Mouse (Mus musculus) midbrain, embryonic 10.5 days (tissue): ENCODE data around the gene Ntan1. TPM values are rescaled to one million over a fixed set of nuclear protein-coding genes. Genes with fewer than 3 reads are reported as not detected.

Experiments
- DNase-seq: peaks from one replicate; pipeline ENCODE4 v3.0.0-alpha.2; 2017; ENCODE audit warnings: low spot score
- H3K27ac ChIP-seq: fragments of 300-500 bp; sonication (generic); replicated peaks from 2 replicates; pipeline ENCODE4 v1.5.1; 2016; ENCODE audit warnings: mild to moderate bottlenecking
- H3K27me3 ChIP-seq: fragments of 300-500 bp; sonication (generic); 2 replicates; pipeline ENCODE4 v1.6.1; 2016; ENCODE audit warnings: low read depth, mild to moderate bottlenecking; ENCODE audit not compliant: poor library complexity, severe bottlenecking
- H3K36me3 ChIP-seq: fragments of 300-500 bp; sonication (generic); 2 replicates; pipeline ENCODE4 v1.6.1; 2016; ENCODE audit warnings: mild to moderate bottlenecking, moderate library complexity
- H3K4me1 ChIP-seq: fragments of 300-500 bp; sonication (generic); 2 replicates; pipeline ENCODE4 v1.6.1; 2016
- H3K4me3 ChIP-seq: fragments of 300-500 bp; sonication (generic); 2 replicates; pipeline ENCODE4 v1.5.1; 2016; ENCODE audit warnings: mild to moderate bottlenecking, moderate library complexity
- H3K9me3 ChIP-seq: fragments of 300-500 bp; sonication (generic); replicated peaks from 2 replicates; pipeline ENCODE4 v1.6.1; 2016; ENCODE audit warnings: mild to moderate bottlenecking
- WGBS: fragments of 180-500 bp; shearing (Covaris S2); methylation state at CpG from one replicate; pipeline ENCODE4 v1.1.7; 2016; 5-methylcytosine and 5-hydroxymethylcytosine counted together
- polyA plus RNA-seq: library from polyadenylated mRNA; unstranded; fragments of >200 nt; fragmentation: Nextera tagmentation; extraction: Ambion mirVana; gene quantifications from 2 replicates; pipeline ENCODE4 v1.2.1, GENCODE M21; 2016

Gene Ntan1
- polyA plus RNA-seq, 1 experiment from 2014 or later, result 129 TPM

DNA sequence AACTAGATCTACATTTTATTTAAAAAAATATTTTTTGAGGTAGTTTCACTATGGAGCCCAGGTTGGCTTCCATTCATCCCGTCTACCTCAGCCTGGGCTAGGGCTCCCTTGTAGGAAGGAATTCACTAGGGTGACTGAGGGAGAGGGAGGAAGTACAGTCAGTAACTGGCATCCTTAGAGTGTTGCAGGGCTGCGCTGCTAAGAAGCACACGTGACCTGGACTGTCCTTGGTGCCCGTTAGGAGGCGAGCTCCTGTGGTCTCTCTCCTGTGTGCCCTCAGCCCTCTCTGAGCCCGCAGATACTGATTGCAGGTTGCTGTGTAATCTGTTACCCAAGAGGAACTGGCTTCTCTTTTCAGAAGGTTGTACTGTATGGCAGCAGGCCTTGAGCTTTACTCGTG lies 10.2 kb upstream of the Ntan1 start:
- WGBS, result 95% methylated on average over 7 of the region's 7 CpGs
- DNase-seq, result no peak
- H3K4me3 ChIP-seq, result no peak overlapping the region
- peaks cover 97% of the 10 kb centered on the region for H3K36me3 ChIP-seq
- no peaks in the 10 kb centered on the region for H3K4me1 ChIP-seq
- no peaks in the 10 kb centered on the region for H3K27me3 ChIP-seq
- H3K27ac ChIP-seq, result no peak overlapping the region
- no peaks in the 10 kb centered on the region for H3K9me3 ChIP-seq

DNA sequence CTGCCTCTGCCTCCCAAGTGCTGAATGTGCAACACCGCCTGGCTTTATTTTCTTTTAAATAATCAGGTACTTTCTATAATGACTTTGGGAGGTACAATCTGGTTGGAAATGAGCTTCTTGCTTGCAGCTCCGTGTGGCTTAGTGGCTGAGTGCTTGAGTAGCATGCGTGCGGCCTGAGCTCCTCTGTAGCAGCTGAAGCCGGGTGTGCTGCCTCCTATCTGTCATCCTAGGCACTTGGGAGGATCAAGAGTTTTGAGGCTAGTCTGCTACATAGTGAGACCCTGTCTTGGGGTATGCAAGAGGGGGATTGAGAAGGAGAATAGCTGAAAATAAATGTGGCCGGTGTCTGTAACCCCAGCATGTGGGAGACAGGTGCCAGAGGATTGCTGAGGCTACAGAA lies 6.5 kb upstream of the Ntan1 start:
- Histone ChIP-seq H3K27me3 (no peaks in the 10 kb centered on the region), H3K9me3 (no peaks in the 10 kb centered on the region), H3K36me3 (peaks cover 88% of the 10 kb centered on the region), H3K4me1 (no peaks in the 10 kb centered on the region), H3K27ac (no peak overlapping the region), H3K4me3 (no peak overlapping the region)
- 89% methylated on average over 6 of the region's 6 CpGs for WGBS
- DNase-seq, result no peak

DNA sequence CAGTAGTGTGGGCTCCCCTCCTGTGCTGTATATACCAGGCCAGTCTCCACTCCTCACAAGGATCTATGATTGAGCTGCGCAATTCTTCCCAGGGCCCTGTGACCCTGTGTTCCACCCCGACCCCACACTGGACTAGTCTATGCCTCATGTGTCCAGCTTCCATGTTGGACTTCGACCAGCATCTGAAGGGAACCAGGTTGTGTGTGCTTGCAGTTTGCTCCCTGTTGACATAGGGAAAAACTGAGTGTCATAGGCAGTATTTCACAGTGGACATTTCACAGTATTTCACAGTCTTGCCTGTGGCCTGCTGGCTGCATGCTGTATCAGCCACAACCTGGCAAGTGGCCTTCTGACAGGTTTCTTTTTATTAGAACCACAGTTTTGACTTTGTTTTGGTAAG lies 5.4 kb upstream of the Ntan1 start:
- no peak overlapping the region for H3K27ac ChIP-seq
- no peak for DNase-seq
- peaks cover 6% of the 10 kb centered on the region for H3K4me1 ChIP-seq
- no peaks in the 10 kb centered on the region for H3K27me3 ChIP-seq
- no peaks in the 10 kb centered on the region for H3K9me3 ChIP-seq
- H3K36me3 ChIP-seq, result peaks cover 81% of the 10 kb centered on the region
- H3K4me3 ChIP-seq, result no peak overlapping the region
- WGBS, result 95% methylated on average over 3 of the region's 3 CpGs

DNA sequence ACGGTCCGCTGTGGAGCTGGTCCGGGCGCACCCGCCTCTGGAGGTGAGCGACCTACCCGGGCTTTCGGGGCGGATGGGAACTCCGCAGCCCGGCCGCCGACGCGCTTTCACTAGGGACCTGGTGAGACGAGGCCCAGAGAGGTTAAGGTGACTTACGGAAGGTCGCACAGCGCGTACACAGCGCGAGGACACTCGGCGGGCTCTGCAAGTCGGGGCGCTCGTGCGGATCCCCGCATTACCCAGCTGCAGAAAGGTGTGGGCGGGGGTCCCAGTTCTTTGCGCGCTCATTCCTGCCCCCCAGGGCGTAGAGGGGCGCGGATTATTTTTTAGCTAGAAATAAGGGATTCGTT lies 724 bp downstream of the Ntan1 start:
- Histone ChIP-seq H3K27ac (peak overlapping the region; percentile 93), H3K36me3 (peaks cover 26% of the 10 kb centered on the region), H3K9me3 (no peaks in the 10 kb centered on the region), H3K4me1 (peaks cover 21% of the 10 kb centered on the region), H3K27me3 (no peaks in the 10 kb centered on the region), H3K4me3 (peak overlapping the region; percentile 76)
- WGBS, result under 1% methylated on average over 36 of the region's 36 CpGs
- DNase-seq, result no peak

DNA sequence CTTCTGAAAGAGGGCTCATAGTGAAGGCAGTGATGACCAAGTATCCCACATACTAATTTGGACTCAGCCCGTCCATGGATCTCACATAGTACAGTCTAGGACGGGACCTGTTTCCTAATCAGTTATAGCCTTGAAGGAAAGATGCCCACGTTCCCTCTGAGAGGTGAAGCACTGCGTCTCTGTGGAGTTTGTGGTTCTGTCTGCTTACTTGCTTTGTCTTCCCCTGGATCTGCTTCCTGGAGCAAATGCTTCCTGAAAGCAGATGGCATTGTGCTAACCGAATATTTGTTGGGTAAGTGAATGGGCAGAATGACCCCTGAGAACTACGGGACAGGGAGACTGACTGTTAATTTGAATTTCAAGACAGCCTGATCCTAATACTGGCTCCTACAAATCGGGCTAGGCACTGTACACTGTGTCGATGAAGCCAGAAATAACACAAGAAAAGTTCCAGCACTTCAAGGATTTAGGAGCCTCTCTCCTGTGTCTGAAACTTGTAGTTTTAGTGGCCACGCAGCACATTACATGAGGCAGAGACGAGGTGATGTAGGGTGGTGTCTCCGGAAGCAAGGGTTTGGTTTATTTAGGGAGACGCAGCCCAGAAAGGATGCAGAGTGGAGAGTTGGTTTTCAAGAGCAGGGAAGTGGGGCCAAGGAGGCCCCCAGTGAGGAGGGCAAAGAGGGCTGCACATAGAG lies 1.3 kb downstream of the Ntan1 start:
- Histone ChIP-seq H3K36me3 (peaks cover 25% of the 10 kb centered on the region), H3K27me3 (no peaks in the 10 kb centered on the region), H3K27ac (peak overlapping the region; percentile 93), H3K4me1 (peaks cover 21% of the 10 kb centered on the region), H3K4me3 (peak overlapping the region; percentile 76), H3K9me3 (no peaks in the 10 kb centered on the region)
- no peak for DNase-seq
- 58% methylated on average over 12 of the region's 12 CpGs for WGBS

DNA sequence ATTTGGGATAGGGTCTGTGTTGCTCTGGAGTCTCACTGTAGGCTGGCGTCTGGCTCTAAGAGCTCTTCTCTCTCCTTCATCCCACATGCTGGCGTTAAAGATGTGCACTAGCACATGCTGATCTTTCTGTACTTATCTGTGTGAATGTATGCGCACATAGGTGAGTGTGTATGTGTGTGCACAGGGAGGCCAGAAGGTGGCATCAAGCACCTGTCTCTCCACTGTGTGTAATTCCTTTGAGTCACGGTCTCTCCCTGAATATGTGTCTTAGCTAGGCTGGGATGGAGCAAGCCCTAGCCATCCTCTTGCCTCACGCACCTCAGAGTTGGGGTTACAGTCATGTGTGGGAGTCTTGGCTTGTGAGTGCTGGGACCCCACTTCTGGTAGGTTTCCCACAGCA lies 2.1 kb downstream of the Ntan1 start:
- Histone ChIP-seq H3K4me1 (peaks cover 21% of the 10 kb centered on the region), H3K4me3 (0 out of 2 replicates have a peak overlapping the region, but pooled peaks have one; percentile 76), H3K27ac (no peak overlapping the region), H3K27me3 (no peaks in the 10 kb centered on the region), H3K36me3 (peaks cover 17% of the 10 kb centered on the region), H3K9me3 (no peaks in the 10 kb centered on the region)
- 95% methylated on average over 5 of the region's 5 CpGs for WGBS
- no peak for DNase-seq

DNA sequence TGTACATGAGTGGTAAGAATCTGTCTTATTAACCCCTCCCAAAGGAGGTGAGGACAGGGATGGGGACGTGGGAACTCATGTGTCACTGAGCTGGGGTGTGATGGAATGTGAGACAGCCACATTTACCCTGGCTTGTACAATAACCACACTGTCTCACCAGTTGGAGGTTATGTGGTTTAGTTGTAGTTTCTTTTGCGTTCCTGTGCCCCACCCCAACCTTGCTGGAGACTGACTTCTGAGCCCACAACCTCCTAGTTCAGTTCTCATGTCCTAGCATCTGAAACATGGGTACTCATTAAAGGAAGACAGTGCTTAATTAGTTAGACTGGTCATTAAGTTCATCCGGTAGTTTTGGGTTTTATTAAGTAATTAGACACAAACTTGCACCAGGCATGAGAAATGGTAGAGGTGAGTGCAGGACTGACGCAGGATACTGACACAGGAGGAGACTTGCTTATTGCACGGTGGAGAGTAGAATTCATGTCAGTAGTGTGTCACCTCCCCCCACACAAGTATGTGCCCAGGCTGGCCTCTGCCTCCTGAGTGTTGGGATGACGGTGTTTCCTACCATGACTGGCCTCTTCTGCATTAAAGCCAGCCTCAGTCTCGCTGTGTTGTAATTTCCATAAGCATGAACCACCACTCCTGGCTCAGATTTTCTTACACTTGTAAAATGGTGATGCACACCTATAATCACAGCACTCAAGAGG lies 7.3 kb downstream of the Ntan1 start:
- no peaks in the 10 kb centered on the region for H3K4me1 ChIP-seq
- H3K36me3 ChIP-seq, result peaks cover 56% of the 10 kb centered on the region
- H3K27ac ChIP-seq, result no peak overlapping the region
- H3K9me3 ChIP-seq, result no peaks in the 10 kb centered on the region
- WGBS, result 86% methylated on average over 7 of the region's 7 CpGs
- no peak for DNase-seq
- H3K27me3 ChIP-seq, result no peaks in the 10 kb centered on the region
- H3K4me3 ChIP-seq, result no peak overlapping the region

DNA sequence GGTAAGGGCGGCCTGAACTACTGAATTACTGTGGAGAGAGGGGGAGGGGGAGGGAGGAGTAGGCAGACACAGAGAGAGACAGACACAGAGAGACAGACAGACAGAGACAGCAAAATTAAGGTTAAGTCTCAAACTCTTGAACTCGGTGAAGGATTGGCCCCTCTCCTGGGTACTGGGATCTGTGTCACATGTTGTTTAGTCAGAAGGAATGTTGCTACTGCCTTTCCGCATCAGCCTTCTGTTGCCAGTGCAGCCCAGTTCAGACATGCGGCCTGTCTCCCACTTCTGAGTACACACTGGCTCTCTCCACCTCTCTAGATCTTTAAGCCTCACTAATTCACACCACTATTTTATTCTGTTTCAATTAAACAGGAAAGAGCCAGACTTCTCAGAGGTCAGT lies 7.9 kb downstream of the Ntan1 start:
- H3K27ac ChIP-seq, result no peak overlapping the region
- H3K9me3 ChIP-seq, result no peaks in the 10 kb centered on the region
- 89% methylated on average over 4 of the region's 4 CpGs for WGBS
- no peak overlapping the region for H3K4me3 ChIP-seq
- no peak for DNase-seq
- H3K27me3 ChIP-seq, result no peaks in the 10 kb centered on the region
- H3K36me3 ChIP-seq, result peaks cover 61% of the 10 kb centered on the region
- no peaks in the 10 kb centered on the region for H3K4me1 ChIP-seq

DNA sequence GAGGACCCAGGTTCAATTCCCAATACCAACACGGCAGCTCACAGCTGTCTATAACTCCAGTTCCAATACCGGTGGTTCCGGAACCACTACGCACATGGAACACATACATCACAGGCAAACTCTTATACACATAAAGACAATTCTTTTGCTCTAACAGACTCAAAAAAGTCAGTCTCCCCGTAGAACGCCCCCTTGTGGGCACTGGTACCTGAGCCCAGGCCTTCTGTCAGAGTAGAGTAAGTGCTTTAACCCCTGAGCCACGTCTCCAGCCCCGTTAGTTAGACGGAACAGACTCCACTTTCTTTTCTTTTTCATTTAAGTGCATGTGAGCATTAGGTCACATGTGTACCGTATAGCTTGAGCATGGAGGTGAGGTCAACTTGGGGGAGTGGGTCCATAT lies 11.8 kb downstream of the Ntan1 start:
- no peaks in the 10 kb centered on the region for H3K4me1 ChIP-seq
- WGBS, result 89% methylated on average over 10 of the region's 10 CpGs
- H3K27me3 ChIP-seq, result no peaks in the 10 kb centered on the region
- no peak overlapping the region for H3K4me3 ChIP-seq
- no peak overlapping the region for H3K27ac ChIP-seq
- H3K9me3 ChIP-seq, result no peaks in the 10 kb centered on the region
- DNase-seq, result no peak
- peaks cover 92% of the 10 kb centered on the region for H3K36me3 ChIP-seq

DNA sequence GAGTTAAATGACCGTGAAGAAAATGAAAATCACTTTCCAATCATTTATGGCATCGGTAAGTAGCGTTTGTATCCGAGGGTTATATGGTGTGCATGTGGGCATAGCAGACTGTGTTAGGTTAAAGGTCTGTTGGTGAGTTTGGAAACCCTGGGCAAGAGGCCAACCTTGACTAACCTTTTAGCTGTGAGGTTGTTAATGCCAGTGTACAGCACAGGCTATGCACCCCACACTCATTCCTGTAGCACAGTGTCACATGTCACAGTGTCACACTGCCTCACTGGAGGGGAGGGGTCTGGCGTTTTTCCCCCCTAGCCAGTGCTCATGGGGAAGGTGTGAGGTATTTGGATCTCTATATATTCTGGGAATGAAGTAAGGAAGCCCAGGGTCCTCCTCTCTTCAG lies 13.0 kb downstream of the Ntan1 start:
- DNase-seq, result no peak
- Histone ChIP-seq H3K4me1 (no peaks in the 10 kb centered on the region), H3K27me3 (no peaks in the 10 kb centered on the region), H3K9me3 (no peaks in the 10 kb centered on the region), H3K27ac (no peak overlapping the region), H3K4me3 (no peak overlapping the region), H3K36me3 (peaks cover 97% of the 10 kb centered on the region)
- 91% methylated on average over 5 of the region's 5 CpGs for WGBS

DNA sequence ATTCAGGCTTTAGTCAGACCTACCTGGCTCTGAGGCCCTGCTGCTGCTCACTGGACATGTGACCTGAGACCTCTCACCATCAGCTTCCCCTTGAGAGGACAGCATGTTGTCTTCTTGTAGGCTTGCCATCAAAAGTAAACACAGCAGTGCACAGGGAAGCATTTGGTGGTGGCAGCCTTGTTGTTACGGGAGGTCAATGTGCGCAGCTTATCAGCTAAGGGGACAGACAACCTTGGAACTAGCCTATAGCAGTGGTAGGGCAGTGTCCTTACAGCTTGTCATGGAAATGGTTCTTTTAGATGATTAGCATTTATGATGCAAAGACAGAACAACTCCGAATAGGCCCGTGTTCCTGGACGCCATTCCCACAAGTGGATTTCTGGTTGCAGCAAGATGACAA lies 15.7 kb downstream of the Ntan1 start:
- WGBS, result 98% methylated on average over 5 of the region's 5 CpGs
- Histone ChIP-seq H3K27me3 (no peaks in the 10 kb centered on the region), H3K27ac (no peak overlapping the region), H3K4me1 (no peaks in the 10 kb centered on the region), H3K36me3 (peaks cover 97% of the 10 kb centered on the region), H3K9me3 (no peaks in the 10 kb centered on the region), H3K4me3 (no peak overlapping the region)
- DNase-seq, result no peak

DNA sequence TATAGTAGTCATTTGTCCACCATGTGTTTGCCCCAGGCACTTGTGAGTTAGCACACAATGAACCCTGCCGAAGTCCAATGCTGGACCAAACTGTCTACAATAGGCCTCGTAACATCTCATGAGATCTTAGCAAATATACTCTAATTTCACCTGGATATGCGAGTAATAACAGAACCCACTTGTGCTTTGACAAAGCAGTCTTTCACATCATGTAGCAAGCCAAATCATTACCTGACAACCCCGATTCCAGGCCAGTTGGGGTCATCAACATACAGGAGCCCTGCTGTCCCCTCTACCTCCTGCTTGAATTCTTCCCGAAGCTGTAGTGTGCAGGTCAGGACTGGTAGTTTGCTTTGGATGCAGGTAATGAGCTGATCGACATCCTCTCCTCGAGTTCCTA lies 21.4 kb downstream of the Ntan1 start:
- Histone ChIP-seq H3K27me3 (no peaks in the 10 kb centered on the region), H3K9me3 (no peaks in the 10 kb centered on the region), H3K4me1 (no peaks in the 10 kb centered on the region), H3K27ac (no peak overlapping the region), H3K36me3 (peaks cover 83% of the 10 kb centered on the region), H3K4me3 (no peak overlapping the region)
- WGBS, result 91% methylated on average over 7 of the region's 7 CpGs
- no peak for DNase-seq

DNA sequence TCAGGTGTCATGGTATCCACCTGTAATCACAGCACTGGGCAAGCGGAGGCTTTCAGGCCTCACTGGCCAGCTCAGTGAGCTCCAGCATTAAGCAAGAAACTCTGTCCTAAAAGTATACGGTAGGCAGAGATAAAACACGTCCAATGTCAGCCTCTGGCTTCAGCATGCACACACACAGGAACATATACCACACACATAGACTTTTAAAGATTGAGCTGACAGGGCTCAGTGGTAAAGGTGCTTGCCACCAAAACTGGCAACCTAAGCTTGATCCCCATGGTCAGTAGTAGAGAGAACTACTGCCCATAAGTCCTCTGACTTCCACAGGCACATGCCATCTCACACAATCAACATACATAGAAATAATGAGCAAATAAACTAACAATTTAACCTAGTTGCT lies 22.3 kb downstream of the Ntan1 start:
- H3K9me3 ChIP-seq, result no peaks in the 10 kb centered on the region
- H3K27me3 ChIP-seq, result no peaks in the 10 kb centered on the region
- no peak for DNase-seq
- H3K4me3 ChIP-seq, result no peak overlapping the region
- H3K4me1 ChIP-seq, result no peaks in the 10 kb centered on the region
- 95% methylated on average over 3 of the region's 3 CpGs for WGBS
- peaks cover 83% of the 10 kb centered on the region for H3K36me3 ChIP-seq
- no peak overlapping the region for H3K27ac ChIP-seq
